Mouse (Mus musculus) intestine, postnatal 0 days (tissue): ENCODE data around the gene Csnk2a2. TPM values are rescaled to one million over a fixed set of nuclear protein-coding genes. Genes with fewer than 3 reads are reported as not detected.

ENCODE experiments used
- ATAC-seq: fragments of 200-750 bp; cut with Nextera tagmentation; 2 replicates; pipeline ENCODE4 v1.8.0; 2017; ENCODE audit warnings: mild to moderate bottlenecking, moderate TSS enrichment, moderate library complexity
- H3K27ac ChIP-seq: fragments of 300-500 bp; sonication (generic); 2 replicates; pipeline ENCODE4 v1.5.1; 2014; ENCODE audit warnings: mild to moderate bottlenecking, low read depth, low read length, moderate library complexity
- H3K27me3 ChIP-seq: fragments of 300-500 bp; sonication (generic); replicated peaks from 2 replicates; pipeline ENCODE4 v1.6.1; 2014; ENCODE audit warnings: low read length, mixed read lengths; ENCODE audit not compliant: control insufficient read depth, insufficient read depth
- H3K36me3 ChIP-seq: fragments of 300-500 bp; sonication (generic); 2 replicates; pipeline ENCODE4 v1.6.1; 2014; ENCODE audit warnings: mild to moderate bottlenecking, moderate library complexity; ENCODE audit not compliant: control insufficient read depth, insufficient read depth
- H3K4me1 ChIP-seq: fragments of 300-500 bp; sonication (generic); replicated peaks from 2 replicates; pipeline ENCODE4 v1.6.1; 2014; ENCODE audit warnings: antibody characterized with exemption, low read length, mixed read lengths; ENCODE audit not compliant: control insufficient read depth, insufficient read depth
- H3K4me2 ChIP-seq: fragments of 300-500 bp; sonication (generic); replicated peaks from 2 replicates; pipeline ENCODE4 v1.6.1; 2014; ENCODE audit warnings: low read depth, mild to moderate bottlenecking, moderate library complexity
- H3K4me3 ChIP-seq: fragments of 300-500 bp; sonication (generic); 2 replicates; pipeline ENCODE4 v1.5.1; 2014; ENCODE audit warnings: low read depth, low read length
- H3K9ac ChIP-seq: fragments of 300-500 bp; sonication (generic); 2 replicates; pipeline ENCODE4 v1.6.1; 2014; ENCODE audit warnings: mild to moderate bottlenecking, low read depth, low read length
- H3K9me3 ChIP-seq: fragments of 300-500 bp; sonication (generic); 2 replicates; pipeline ENCODE4 v1.6.1; 2016; ENCODE audit warnings: mixed run types; ENCODE audit not compliant: control insufficient read depth
- CTCF ChIP-seq: sonication (generic); IDR thresholded peaks from 2 replicates; pipeline ENCODE4 v1.5.1; 2016; ENCODE audit warnings: low read depth, mild to moderate bottlenecking, control low read depth, antibody characterized with exemption, moderate library complexity
- WGBS: fragments of 180-500 bp; shearing (Covaris S2); extraction: QIAGEN DNeasy Blood & Tissue Kit; methylation state at CpG from one replicate; pipeline ENCODE4 v1.1.7; 2014; 5-methylcytosine and 5-hydroxymethylcytosine counted together
- polyA plus RNA-seq: library from polyadenylated mRNA; unstranded; fragments of >200 nt; fragmentation: Nextera tagmentation; extraction: Ambion mirVana; gene quantifications from 2 replicates; pipeline ENCODE4 v1.2.1, GENCODE M21; 2015

The Csnk2a2 gene
- polyA plus RNA-seq, 1 experiment from 2014 or later: 6.7 TPM

GRCm38 (mm10) chr8:95439421-95439820, 50.4 kb downstream of the Csnk2a2 start:
- no peak for TF ChIP-seq CTCF
- H3K27me3 ChIP-seq: no peaks in the 10 kb centered on the region
- no peak overlapping the region for H3K4me3 ChIP-seq
- no peak overlapping the region for H3K9ac ChIP-seq
- H3K4me1 ChIP-seq: no peaks in the 10 kb centered on the region
- 87% methylated on average over 2 of the region's 2 CpGs for WGBS
- no peaks in the 10 kb centered on the region for H3K9me3 ChIP-seq
- no peak overlapping the region for H3K27ac ChIP-seq
- ATAC-seq: no peak
- H3K4me2 ChIP-seq: no peak overlapping the region
- no peaks in the 10 kb centered on the region for H3K36me3 ChIP-seq

DNA sequence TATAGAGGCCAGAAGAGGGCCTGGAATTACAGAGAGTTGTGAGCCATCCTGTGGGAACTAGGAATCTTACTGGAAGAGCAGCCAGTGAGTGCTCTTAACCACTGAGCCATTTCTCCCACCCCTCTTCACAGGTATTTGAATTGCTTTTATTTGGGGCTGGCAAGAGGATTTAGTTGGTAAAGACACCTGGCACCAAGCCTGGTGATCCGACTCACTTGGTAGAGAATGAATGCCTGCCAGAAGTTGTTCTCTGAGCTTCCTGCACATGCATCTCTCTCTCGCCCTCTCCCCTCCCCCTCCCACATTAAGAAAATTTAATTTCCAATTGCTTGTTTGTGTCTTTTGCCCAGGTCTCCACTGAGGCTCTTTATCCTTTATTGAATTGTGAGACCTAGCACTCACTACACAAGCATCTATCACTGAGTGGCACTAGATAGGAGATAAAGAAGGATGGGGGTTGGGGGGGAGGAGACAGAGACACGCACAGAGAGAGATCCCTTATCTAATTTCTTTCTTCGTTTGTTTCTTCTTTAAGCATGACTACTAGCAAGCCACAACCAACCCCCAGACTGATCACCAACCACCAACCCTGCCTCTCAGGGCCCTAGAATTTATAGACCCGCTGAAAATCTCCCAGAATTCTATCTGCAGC, 52.4 kb downstream of the Csnk2a2 start:
- Histone ChIP-seq H3K27ac (no peak overlapping the region), H3K4me3 (no peak overlapping the region), H3K27me3 (no peaks in the 10 kb centered on the region), H3K4me1 (peaks cover 12% of the 10 kb centered on the region; the same call in 1 of the 2 replicates), H3K4me2 (no peak overlapping the region), H3K9me3 (no peaks in the 10 kb centered on the region), H3K9ac (no peak overlapping the region), H3K36me3 (no peaks in the 10 kb centered on the region)
- ATAC-seq: no peak
- WGBS: 48% methylated on average over 5 of the region's 5 CpGs
- TF ChIP-seq CTCF: no peak

- Histone ChIP-seq H3K27ac (no peak overlapping the region), H3K9ac (no peak overlapping the region), H3K9me3 (no peaks in the 10 kb centered on the region), H3K27me3 (no peaks in the 10 kb centered on the region), H3K36me3 (no peaks in the 10 kb centered on the region), H3K4me3 (no peak overlapping the region), H3K4me1 (peaks cover 12% of the 10 kb centered on the region; the same call in 1 of the 2 replicates), H3K4me2 (no peak overlapping the region)
- peak; percentile 42 for TF ChIP-seq CTCF
- 93% methylated on average over 3 of the region's 3 CpGs for WGBS
- ATAC-seq: no peak
These were observed 53.9 kb downstream of the Csnk2a2 start for GRCm38 (mm10) chr8:95435930-95436329.

DNA sequence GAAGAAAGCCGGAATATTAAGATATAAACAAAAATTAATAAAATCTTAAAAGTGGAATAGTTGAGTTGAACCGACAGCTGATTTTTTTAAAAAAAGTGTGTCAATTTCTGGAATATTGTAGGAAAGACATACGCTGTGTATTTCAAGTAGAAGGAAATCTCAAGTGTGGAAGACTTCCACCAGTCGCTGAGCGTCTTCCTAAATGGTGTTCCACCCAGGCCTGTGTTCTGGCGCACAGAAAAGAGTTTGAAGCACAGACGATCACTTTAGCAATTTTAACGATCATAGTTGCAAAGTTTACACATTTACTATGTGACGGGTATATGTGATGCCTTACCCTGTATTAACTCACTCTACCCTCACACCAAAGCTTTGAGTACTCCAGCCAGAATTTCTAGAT, 54.4 kb downstream of the Csnk2a2 start:
- H3K4me1 ChIP-seq: peaks cover 12% of the 10 kb centered on the region; the same call in 1 of the 2 replicates
- no peak for TF ChIP-seq CTCF
- no peaks in the 10 kb centered on the region for H3K36me3 ChIP-seq
- H3K4me2 ChIP-seq: peak overlapping the region; percentile 40; the same call in 1 of the 2 replicates
- peak overlapping the region; percentile 91; the same call in 1 of the 2 replicates for H3K4me3 ChIP-seq
- no peak overlapping the region for H3K27ac ChIP-seq
- WGBS: 86% methylated on average over 9 of the region's 9 CpGs
- H3K27me3 ChIP-seq: no peaks in the 10 kb centered on the region
- H3K9me3 ChIP-seq: no peaks in the 10 kb centered on the region
- no peak overlapping the region for H3K9ac ChIP-seq
- ATAC-seq: no peak

GRCm38 (mm10) chr8:95434686-95435439, 55.0 kb downstream of the Csnk2a2 start, which contains the start of gene Cfap20:
Cfap20 (minus strand) TSS chr8:95434869.
- Histone ChIP-seq H3K4me3 (peak within 1 kb of the TSS; percentile 91), H3K36me3 (no peaks in the 10 kb centered on the region), H3K9ac (peak within 1 kb of the TSS; percentile 79), H3K27me3 (no peaks in the 10 kb centered on the region), H3K27ac (peak within 1 kb of the TSS; percentile 93), H3K4me2 (peak within 1 kb of the TSS; percentile 80), H3K9me3 (no peaks in the 10 kb centered on the region), H3K4me1 (peaks cover 15% of the 10 kb centered on the region)
- peak; percentile 18; the same call in 1 of the 2 replicates for TF ChIP-seq CTCF
- peak; percentile 98 for ATAC-seq
- WGBS: under 1% methylated on average over 50 of the region's 51 CpGs

DNA sequence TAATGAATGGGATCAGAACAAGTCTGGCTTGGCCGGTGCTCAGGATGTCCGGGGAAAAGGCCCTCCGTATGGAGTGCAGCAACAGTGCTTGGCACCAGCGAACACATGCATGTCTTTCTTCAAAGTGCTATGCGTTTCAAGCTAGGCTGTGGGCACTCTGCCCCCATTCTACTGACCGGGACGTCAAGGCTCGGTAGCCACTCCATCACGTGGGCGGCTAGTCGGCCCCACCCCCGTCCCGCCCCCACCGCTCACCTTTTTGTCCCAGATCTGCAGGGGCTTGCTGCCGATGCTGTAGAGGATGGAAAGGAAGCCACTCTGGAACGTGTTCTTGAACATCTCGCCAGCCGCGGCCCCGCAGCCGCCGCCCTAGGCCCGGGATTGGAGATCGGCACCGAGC, 55.6 kb downstream of the Csnk2a2 start:
- peak overlapping the region; percentile 91 for H3K4me3 ChIP-seq
- peak; percentile 20; the same call in 1 of the 2 replicates for ATAC-seq
- under 1% methylated on average over 25 of the region's 25 CpGs for WGBS
- TF ChIP-seq CTCF: no peak
- peaks cover 22% of the 10 kb centered on the region for H3K4me1 ChIP-seq
- H3K9me3 ChIP-seq: no peaks in the 10 kb centered on the region
- H3K27me3 ChIP-seq: no peaks in the 10 kb centered on the region
- no peaks in the 10 kb centered on the region for H3K36me3 ChIP-seq
- peak overlapping the region; percentile 93 for H3K27ac ChIP-seq
- H3K4me2 ChIP-seq: peak overlapping the region; percentile 80
- H3K9ac ChIP-seq: peak overlapping the region; percentile 79
